Mouse (Mus musculus) urinary bladder, postnatal 14 days (tissue): ENCODE measurements around the gene Aqp1.

Experiments
- DNase-seq: peaks from one replicate; pipeline ENCODE4 v3.0.0; 2021; ENCODE audit warnings: low spot score

Aqp1 gene

GRCm38 (mm10) chr6:55356976-55357635 is 20.9 kb downstream of the Aqp1 start:
- no peak for DNase-seq

GRCm38 (mm10) chr6:55357636-55358031 is 21.4 kb downstream of the Aqp1 start:
- DNase-seq = no peak

- no peak for DNase-seq
Measured at GRCm38 (mm10) chr6:55358731-55359143, 22.5 kb downstream of the Aqp1 start.

- no peak for DNase-seq
Measured at GRCm38 (mm10) chr6:55362663-55363062, 26.4 kb downstream of the Aqp1 start.

- DNase-seq = no peak
Measured at GRCm38 (mm10) chr6:55367126-55367525, 30.9 kb downstream of the Aqp1 start.

- DNase-seq = no peak
Measured at GRCm38 (mm10) chr6:55370831-55371230, 34.6 kb downstream of the Aqp1 start.

- DNase-seq = no peak
Measured at GRCm38 (mm10) chr6:55376076-55376475, 39.8 kb downstream of the Aqp1 start, which contains the start of gene Ghrhr. Ghrhr (plus strand) TSS chr6:55376295.

- no peak for DNase-seq
Measured at GRCm38 (mm10) chr6:55376511-55376910, 40.3 kb downstream of the Aqp1 start.

GRCm38 (mm10) chr6:55377461-55377860 is 41.2 kb downstream of the Aqp1 start:
- no peak for DNase-seq

- DNase-seq = peak; percentile 47
Measured at GRCm38 (mm10) chr6:55379641-55380335, 43.6 kb downstream of the Aqp1 start.

GRCm38 (mm10) chr6:55381966-55382365 is 45.7 kb downstream of the Aqp1 start:
- DNase-seq = no peak

GRCm38 (mm10) chr6:55383897-55384296 is 47.7 kb downstream of the Aqp1 start:
- peak; percentile 64 for DNase-seq

GRCm38 (mm10) chr6:55384356-55384951 is 48.2 kb downstream of the Aqp1 start:
- DNase-seq = no peak

GRCm38 (mm10) chr6:55388546-55389169 is 52.4 kb downstream of the Aqp1 start:
- DNase-seq = no peak

- DNase-seq = no peak
Measured at GRCm38 (mm10) chr6:55389321-55389720, 53.1 kb downstream of the Aqp1 start.

- DNase-seq = no peak
Measured at GRCm38 (mm10) chr6:55391814-55392213, 55.6 kb downstream of the Aqp1 start.

- DNase-seq = peak; percentile 83
Measured at GRCm38 (mm10) chr6:55392453-55392852, 56.2 kb downstream of the Aqp1 start.

- no peak for DNase-seq
Measured at GRCm38 (mm10) chr6:55394854-55395253, 58.6 kb downstream of the Aqp1 start.

- DNase-seq = peak; percentile 48
Measured at GRCm38 (mm10) chr6:55396176-55396575, 59.9 kb downstream of the Aqp1 start.

GRCm38 (mm10) chr6:55396622-55397041 is 60.4 kb downstream of the Aqp1 start:
- peak; percentile 42 for DNase-seq
